Mouse (Mus musculus): ENCODE measurements around the gene Homer1. TPM values are rescaled to one million over a fixed set of nuclear protein-coding genes. Genes with fewer than 3 reads are reported as not detected.
A peak's percentile ranks its signal among the peaks of the same experiment; 100 is the strongest.

Gene Homer1
- polyA plus RNA-seq, 1 experiment from 2014 or later = 11.1 TPM

DNA sequence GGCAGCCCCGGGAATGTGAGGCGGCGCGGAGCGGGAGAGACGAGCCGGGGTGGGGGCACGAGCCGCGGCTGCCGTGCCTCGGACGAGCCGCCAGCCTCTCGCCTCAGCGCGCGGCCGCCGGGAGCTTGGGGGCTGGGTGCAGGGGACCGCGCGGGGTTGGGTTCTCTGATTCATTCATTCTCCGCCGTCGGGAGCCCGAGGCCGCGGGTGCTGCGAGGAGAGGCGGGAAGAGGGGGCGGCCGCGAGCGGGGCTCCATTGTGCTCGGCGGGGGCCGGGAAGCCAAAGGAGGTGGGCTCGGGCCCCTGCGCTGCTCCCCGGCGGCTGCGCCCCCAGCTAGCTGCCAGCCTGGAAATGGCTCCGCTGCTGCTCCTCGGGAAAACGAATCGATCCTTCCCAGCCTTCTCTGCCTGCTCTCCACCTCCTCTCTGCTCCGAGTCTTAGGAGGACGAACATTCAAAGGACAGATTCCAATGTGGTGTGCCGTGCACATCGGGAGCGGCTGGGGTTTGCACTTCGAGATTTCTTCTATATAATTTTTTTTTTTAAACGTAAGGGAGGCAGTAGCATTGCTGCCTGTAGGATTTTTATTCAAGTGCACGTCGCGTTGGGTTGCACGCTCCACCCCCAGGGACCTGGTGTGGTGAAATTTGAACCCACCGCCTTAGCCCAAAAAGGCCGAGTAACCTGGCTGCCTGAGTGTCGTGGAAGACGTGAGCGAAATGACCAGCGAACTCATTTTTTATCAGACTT, 5.0 kb downstream of the Homer1 start:
- WGBS = under 1% methylated on average over 64 of the region's 64 CpGs
- Histone ChIP-seq H3K4me1 (ENCODE audit: control insufficient read depth, insufficient read depth, low read length) (peaks cover 16% of the 10 kb centered on the region), H3K27me3 (ENCODE audit: control insufficient read depth, insufficient read depth, low read length) (no peaks in the 10 kb centered on the region), H3K9ac (ENCODE audit: low read length) (peak overlapping the region; percentile 91), H3K36me3 (ENCODE audit: control insufficient read depth, insufficient read depth, low read length) (no peaks in the 10 kb centered on the region), H3K9me3 (ENCODE audit: control insufficient read depth, low read length) (no peaks in the 10 kb centered on the region), H3K27ac (ENCODE audit: low read depth, low read length) (peak overlapping the region; percentile 93), H3K4me2 (peak overlapping the region; percentile 60), H3K4me3 (ENCODE audit: low read depth, low read length) (peak overlapping the region; percentile 92)
- ATAC-seq (ENCODE audit: low FRiP score) (no peak; the same call in 1 of the 2 replicates), DNase-seq (ENCODE audit: low spot score, missing footprints) (peak; percentile 95)

- Histone ChIP-seq H3K27ac (ENCODE audit: low read depth, low read length) (no peak overlapping the region), H3K4me2 (peak overlapping the region; percentile 60), H3K9ac (ENCODE audit: low read length) (peak overlapping the region; percentile 91), H3K4me1 (ENCODE audit: control insufficient read depth, insufficient read depth, low read length) (peaks cover 16% of the 10 kb centered on the region), H3K36me3 (ENCODE audit: control insufficient read depth, insufficient read depth, low read length) (no peaks in the 10 kb centered on the region), H3K27me3 (ENCODE audit: control insufficient read depth, insufficient read depth, low read length) (no peaks in the 10 kb centered on the region), H3K4me3 (ENCODE audit: low read depth, low read length) (peak overlapping the region; percentile 92), H3K9me3 (ENCODE audit: control insufficient read depth, low read length) (no peaks in the 10 kb centered on the region)
- DNase-seq (ENCODE audit: low spot score, missing footprints) (no peak), ATAC-seq (ENCODE audit: low FRiP score) (no peak)
- 10% methylated on average over 7 of the region's 7 CpGs for WGBS
Observed at GRCm38 (mm10) chr13:93305149-93305548, 5.7 kb downstream of the Homer1 start.

DNA sequence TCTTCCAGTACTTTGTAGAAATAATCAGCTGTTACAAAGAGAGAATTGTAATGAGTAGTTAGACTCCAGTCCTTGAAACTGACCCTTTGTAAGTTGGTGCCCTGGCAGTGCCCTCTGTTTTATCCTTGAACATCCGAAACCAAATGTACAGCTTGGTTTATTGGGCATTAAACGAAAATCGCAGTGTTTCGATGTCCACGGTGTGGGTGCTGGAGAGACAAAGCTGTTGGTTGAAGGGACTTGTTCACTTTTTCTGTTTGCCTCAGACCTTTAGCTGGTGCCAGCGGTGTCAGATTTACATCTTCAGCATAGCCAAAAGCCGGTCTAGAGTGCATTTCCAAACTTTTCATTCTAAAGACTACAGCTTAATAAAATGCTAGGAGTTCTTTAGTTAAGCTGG, 6.2 kb downstream of the Homer1 start:
- peak overlapping the region; percentile 44; the same call in 1 of the 2 replicates for H3K9ac ChIP-seq (ENCODE audit: low read length)
- peak overlapping the region; percentile 92 for H3K4me3 ChIP-seq (ENCODE audit: low read depth, low read length)
- no peaks in the 10 kb centered on the region for H3K36me3 ChIP-seq (ENCODE audit: control insufficient read depth, insufficient read depth, low read length)
- ATAC-seq (ENCODE audit: low FRiP score) (no peak), DNase-seq (ENCODE audit: low spot score, missing footprints) (peak; percentile 87)
- H3K9me3 ChIP-seq (ENCODE audit: control insufficient read depth, low read length) = no peaks in the 10 kb centered on the region
- H3K27me3 ChIP-seq (ENCODE audit: control insufficient read depth, insufficient read depth, low read length) = no peaks in the 10 kb centered on the region
- H3K4me2 ChIP-seq = peak overlapping the region; percentile 60
- 20% methylated on average over 7 of the region's 7 CpGs for WGBS
- H3K27ac ChIP-seq (ENCODE audit: low read depth, low read length) = no peak overlapping the region
- H3K4me1 ChIP-seq (ENCODE audit: control insufficient read depth, insufficient read depth, low read length) = peaks cover 16% of the 10 kb centered on the region

- no peak overlapping the region for H3K27ac ChIP-seq (ENCODE audit: low read depth, low read length)
- peak overlapping the region; percentile 60 for H3K4me2 ChIP-seq
- 63% methylated on average over 3 of the region's 3 CpGs for WGBS
- no peaks in the 10 kb centered on the region for H3K27me3 ChIP-seq (ENCODE audit: control insufficient read depth, insufficient read depth, low read length)
- no peaks in the 10 kb centered on the region for H3K36me3 ChIP-seq (ENCODE audit: control insufficient read depth, insufficient read depth, low read length)
- no peak overlapping the region for H3K4me3 ChIP-seq (ENCODE audit: low read depth, low read length)
- no peak overlapping the region for H3K9ac ChIP-seq (ENCODE audit: low read length)
- peaks cover 16% of the 10 kb centered on the region for H3K4me1 ChIP-seq (ENCODE audit: control insufficient read depth, insufficient read depth, low read length)
- DNase-seq (ENCODE audit: low spot score, missing footprints) (no peak), ATAC-seq (ENCODE audit: low FRiP score) (no peak)
- no peaks in the 10 kb centered on the region for H3K9me3 ChIP-seq (ENCODE audit: control insufficient read depth, low read length)
Observed at GRCm38 (mm10) chr13:93306545-93306944, 7.1 kb downstream of the Homer1 start.

GRCm38 (mm10) chr13:93307700-93308099, 8.3 kb downstream of the Homer1 start:
- DNase-seq (ENCODE audit: low spot score, missing footprints) (no peak), ATAC-seq (ENCODE audit: low FRiP score) (no peak)
- H3K27ac ChIP-seq (ENCODE audit: low read depth, low read length) = no peak overlapping the region
- WGBS = 68% methylated on average over 7 of the region's 7 CpGs
- peaks cover 16% of the 10 kb centered on the region for H3K4me1 ChIP-seq (ENCODE audit: control insufficient read depth, insufficient read depth, low read length)
- H3K36me3 ChIP-seq (ENCODE audit: control insufficient read depth, insufficient read depth, low read length) = no peaks in the 10 kb centered on the region
- no peaks in the 10 kb centered on the region for H3K9me3 ChIP-seq (ENCODE audit: control insufficient read depth, low read length)
- no peaks in the 10 kb centered on the region for H3K27me3 ChIP-seq (ENCODE audit: control insufficient read depth, insufficient read depth, low read length)
- H3K4me2 ChIP-seq = no peak overlapping the region
- no peak overlapping the region for H3K9ac ChIP-seq (ENCODE audit: low read length)
- no peak overlapping the region for H3K4me3 ChIP-seq (ENCODE audit: low read depth, low read length)

DNA sequence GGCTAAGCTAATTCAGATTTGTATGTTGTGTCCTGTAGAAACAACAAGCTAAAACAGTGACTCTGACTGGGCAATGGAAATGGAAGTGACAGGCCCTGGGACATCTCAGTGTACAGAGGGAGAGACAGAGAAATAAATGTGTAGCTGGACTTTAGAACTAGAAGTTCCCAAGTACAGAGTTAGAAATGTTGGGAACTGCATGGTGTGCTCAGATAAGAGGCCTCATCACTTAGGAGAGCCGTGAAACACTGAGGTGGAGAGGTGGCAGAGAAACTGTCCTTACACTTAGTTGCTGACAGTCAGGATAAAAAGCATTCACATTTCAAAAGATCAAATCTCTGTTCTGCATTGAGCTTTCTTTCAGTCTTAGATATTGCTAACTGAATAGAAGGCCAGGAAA, 9.9 kb downstream of the Homer1 start:
- DNase-seq (ENCODE audit: low spot score, missing footprints) (no peak), ATAC-seq (ENCODE audit: low FRiP score) (no peak)
- 68% methylated on average over 1 of the region's 1 CpGs for WGBS
- no peak overlapping the region for H3K9ac ChIP-seq (ENCODE audit: low read length)
- H3K4me2 ChIP-seq = no peak overlapping the region
- no peaks in the 10 kb centered on the region for H3K27me3 ChIP-seq (ENCODE audit: control insufficient read depth, insufficient read depth, low read length)
- H3K4me1 ChIP-seq (ENCODE audit: control insufficient read depth, insufficient read depth, low read length) = peaks cover 14% of the 10 kb centered on the region
- H3K4me3 ChIP-seq (ENCODE audit: low read depth, low read length) = no peak overlapping the region
- no peak overlapping the region for H3K27ac ChIP-seq (ENCODE audit: low read depth, low read length)
- H3K9me3 ChIP-seq (ENCODE audit: control insufficient read depth, low read length) = no peaks in the 10 kb centered on the region
- H3K36me3 ChIP-seq (ENCODE audit: control insufficient read depth, insufficient read depth, low read length) = no peaks in the 10 kb centered on the region

GRCm38 (mm10) chr13:93312518-93312917, 13.1 kb downstream of the Homer1 start:
- no peak overlapping the region for H3K4me2 ChIP-seq
- H3K9ac ChIP-seq (ENCODE audit: low read length) = no peak overlapping the region
- ATAC-seq (ENCODE audit: low FRiP score) = no peak
- no peaks in the 10 kb centered on the region for H3K27me3 ChIP-seq (ENCODE audit: control insufficient read depth, insufficient read depth, low read length)
- no peaks in the 10 kb centered on the region for H3K9me3 ChIP-seq (ENCODE audit: control insufficient read depth, low read length)
- no peak overlapping the region for H3K27ac ChIP-seq (ENCODE audit: low read depth, low read length)
- H3K4me1 ChIP-seq (ENCODE audit: control insufficient read depth, insufficient read depth, low read length) = peaks cover 10% of the 10 kb centered on the region
- no peak overlapping the region for H3K4me3 ChIP-seq (ENCODE audit: low read depth, low read length)
- no peaks in the 10 kb centered on the region for H3K36me3 ChIP-seq (ENCODE audit: control insufficient read depth, insufficient read depth, low read length)
- DNase-seq (ENCODE audit: low spot score, missing footprints) = no peak

- H3K27me3 ChIP-seq (ENCODE audit: control insufficient read depth, insufficient read depth, low read length) = no peaks in the 10 kb centered on the region
- DNase-seq (ENCODE audit: low spot score, missing footprints) = no peak
- no peaks in the 10 kb centered on the region for H3K9me3 ChIP-seq (ENCODE audit: control insufficient read depth, low read length)
- no peaks in the 10 kb centered on the region for H3K36me3 ChIP-seq (ENCODE audit: control insufficient read depth, insufficient read depth, low read length)
- H3K9ac ChIP-seq (ENCODE audit: low read length) = no peak overlapping the region
- no peak overlapping the region for H3K4me2 ChIP-seq
- no peak overlapping the region for H3K27ac ChIP-seq (ENCODE audit: low read depth, low read length)
- H3K4me3 ChIP-seq (ENCODE audit: low read depth, low read length) = no peak overlapping the region
- WGBS = 94% methylated on average over 4 of the region's 4 CpGs
- peaks cover under 1% of the 10 kb centered on the region; the same call in 1 of the 2 replicates for H3K4me1 ChIP-seq (ENCODE audit: control insufficient read depth, insufficient read depth, low read length)
- no peak for ATAC-seq (ENCODE audit: low FRiP score)
Observed at GRCm38 (mm10) chr13:93314322-93314721, 14.9 kb downstream of the Homer1 start.

GRCm38 (mm10) chr13:93320089-93320488, 20.7 kb downstream of the Homer1 start:
- no peaks in the 10 kb centered on the region for H3K9me3 ChIP-seq (ENCODE audit: control insufficient read depth, low read length)
- no peak for DNase-seq (ENCODE audit: low spot score, missing footprints)
- H3K4me2 ChIP-seq = no peak overlapping the region
- no peak for ATAC-seq (ENCODE audit: low FRiP score)
- no peak overlapping the region for H3K9ac ChIP-seq (ENCODE audit: low read length)
- no peaks in the 10 kb centered on the region for H3K36me3 ChIP-seq (ENCODE audit: control insufficient read depth, insufficient read depth, low read length)
- H3K27ac ChIP-seq (ENCODE audit: low read depth, low read length) = no peak overlapping the region
- no peaks in the 10 kb centered on the region for H3K27me3 ChIP-seq (ENCODE audit: control insufficient read depth, insufficient read depth, low read length)
- no peaks in the 10 kb centered on the region for H3K4me1 ChIP-seq (ENCODE audit: control insufficient read depth, insufficient read depth, low read length)
- H3K4me3 ChIP-seq (ENCODE audit: low read depth, low read length) = no peak overlapping the region
- 87% methylated on average over 5 of the region's 5 CpGs for WGBS

Measured in midbrain, embryonic 11.5 days (tissue).